Mouse (Mus musculus): ENCODE data around the gene Zbtb24.

The Zbtb24 gene

GRCm38 (mm10) chr10:41467325-41467724 is 17.1 kb downstream of the Zbtb24 start:
- peak; percentile 64 for DNase-seq

GRCm38 (mm10) chr10:41470693-41471092 is 20.5 kb downstream of the Zbtb24 start:
- peak; percentile 6 for DNase-seq

GRCm38 (mm10) chr10:41472534-41472933 is 22.4 kb downstream of the Zbtb24 start:
- no peak for DNase-seq

- no peak for DNase-seq
Observed at GRCm38 (mm10) chr10:41472962-41473481, 22.8 kb downstream of the Zbtb24 start.

- peak; percentile 93 for DNase-seq
Observed at GRCm38 (mm10) chr10:41473782-41474468, 23.7 kb downstream of the Zbtb24 start.

GRCm38 (mm10) chr10:41474981-41475391 is 24.8 kb downstream of the Zbtb24 start:
- peak; percentile 95 for DNase-seq

GRCm38 (mm10) chr10:41476171-41477017 is 26.2 kb downstream of the Zbtb24 start, which contains the start of gene Mical1:
TSS of gene Mical1 (plus strand) at chr10:41476314.
- peak; percentile 98 for DNase-seq

GRCm38 (mm10) chr10:41477018-41477277 is 26.8 kb downstream of the Zbtb24 start:
- DNase-seq: no peak

GRCm38 (mm10) chr10:41477278-41478181 is 27.3 kb downstream of the Zbtb24 start:
- DNase-seq: peak; percentile 99

- no peak for DNase-seq
Observed at GRCm38 (mm10) chr10:41479961-41480360, 29.8 kb downstream of the Zbtb24 start.

- peak; percentile 92 for DNase-seq
Observed at GRCm38 (mm10) chr10:41480938-41481880, 31.0 kb downstream of the Zbtb24 start.

GRCm38 (mm10) chr10:41482446-41482845 is 32.3 kb downstream of the Zbtb24 start:
- no peak for DNase-seq

GRCm38 (mm10) chr10:41485778-41486177 is 35.6 kb downstream of the Zbtb24 start:
- DNase-seq: no peak

GRCm38 (mm10) chr10:41486506-41487170 is 36.5 kb downstream of the Zbtb24 start:
- peak; percentile 89 for DNase-seq

GRCm38 (mm10) chr10:41488877-41489276 is 38.7 kb downstream of the Zbtb24 start:
- DNase-seq: peak; percentile 88

- DNase-seq: peak; percentile 90
Observed at GRCm38 (mm10) chr10:41489294-41489693, 39.1 kb downstream of the Zbtb24 start.

GRCm38 (mm10) chr10:41489708-41490517 is 39.7 kb downstream of the Zbtb24 start, which contains the start of the genes Smpd2 and Ppil6:
TSS of gene Smpd2 (minus strand) at chr10:41490369.
TSS of gene Ppil6 (plus strand) at chr10:41490439.
- DNase-seq: peak; percentile 99

GRCm38 (mm10) chr10:41490518-41490873 is 40.3 kb downstream of the Zbtb24 start:
- no peak for DNase-seq

GRCm38 (mm10) chr10:41491111-41491510 is 40.9 kb downstream of the Zbtb24 start:
- DNase-seq: no peak

GRCm38 (mm10) chr10:41500941-41501340 is 50.8 kb downstream of the Zbtb24 start:
- DNase-seq: peak; percentile 99
